Mouse (Mus musculus) brain, embryonic 14.5 days (tissue): ENCODE data around the gene Vps11.

Experiments used
- CTCF ChIP-seq: fragments of 200-500 bp; IDR thresholded peaks from 2 replicates; pipeline ENCODE4 v1.5.1; 2012; ENCODE audit warnings: inconsistent platforms, mild to moderate bottlenecking, moderate library complexity, borderline replicate concordance; ENCODE audit not compliant: insufficient read depth, insufficient read length; ENCODE audit errors: extremely low read depth
- POLR2A ChIP-seq: fragments of 200-500 bp; IDR thresholded peaks from 2 replicates; pipeline ENCODE4 v1.6.1; 2012; ENCODE audit warnings: mild to moderate bottlenecking, inconsistent platforms, borderline replicate concordance; ENCODE audit not compliant: poor library complexity, insufficient read depth, insufficient read length, severe bottlenecking; ENCODE audit errors: extremely low read depth

- TF ChIP-seq CTCF (no peak), POLR2A (no peak)
These were observed 44.0 kb downstream of the Vps11 start for GRCm38 (mm10) chr9:44317452-44317851.
